Mouse (Mus musculus): Measurements from ENCODE around the gene St6galnac1.
"Not testable (repeated sequence)": the region's sequence is repeated elsewhere in the genome, so short reads cannot be mapped to it uniquely, and the experiment has no call there.

St6galnac1 gene

GRCm38 (mm10) chr11:116807116-116807515, 31.8 kb upstream of the St6galnac1 start:
- no peak for DNase-seq (ENCODE audit: low spot score)

- DNase-seq (ENCODE audit: low spot score), result no peak
Measured at GRCm38 (mm10) chr11:116806136-116807071, 31.1 kb upstream of the St6galnac1 start.

- DNase-seq (ENCODE audit: low spot score), result no peak
Measured at GRCm38 (mm10) chr11:116802709-116803108, 27.4 kb upstream of the St6galnac1 start.

GRCm38 (mm10) chr11:116801106-116801505, 25.8 kb upstream of the St6galnac1 start:
- DNase-seq (ENCODE audit: low spot score), result no peak

- no peak for DNase-seq (ENCODE audit: low spot score)
Measured at GRCm38 (mm10) chr11:116799364-116799763, 24.1 kb upstream of the St6galnac1 start.

GRCm38 (mm10) chr11:116784221-116784620, 8.9 kb upstream of the St6galnac1 start:
- no peak for DNase-seq (ENCODE audit: low spot score)

GRCm38 (mm10) chr11:116782737-116783145, 7.4 kb upstream of the St6galnac1 start:
- DNase-seq (ENCODE audit: low spot score), result peak; percentile 93

- no peak for DNase-seq (ENCODE audit: low spot score)
Measured at GRCm38 (mm10) chr11:116773205-116773604, 2.1 kb downstream of the St6galnac1 start.

GRCm38 (mm10) chr11:116769873-116770272, 5.4 kb downstream of the St6galnac1 start:
- no peak for DNase-seq (ENCODE audit: low spot score)

GRCm38 (mm10) chr11:116764946-116765345, 10.4 kb downstream of the St6galnac1 start:
- no peak for DNase-seq (ENCODE audit: low spot score)

GRCm38 (mm10) chr11:116764346-116764745, 11.0 kb downstream of the St6galnac1 start:
- no peak for DNase-seq (ENCODE audit: low spot score)

GRCm38 (mm10) chr11:116755191-116755590, 20.1 kb downstream of the St6galnac1 start:
- DNase-seq (ENCODE audit: low spot score), result no peak

- DNase-seq (ENCODE audit: low spot score), result no peak
Measured at GRCm38 (mm10) chr11:116753674-116754470, 21.4 kb downstream of the St6galnac1 start.

- DNase-seq (ENCODE audit: low spot score), result no peak
Measured at GRCm38 (mm10) chr11:116749733-116750132, 25.6 kb downstream of the St6galnac1 start.

GRCm38 (mm10) chr11:116748692-116749091, 26.6 kb downstream of the St6galnac1 start:
- DNase-seq (ENCODE audit: low spot score), result not testable (repeated sequence)

GRCm38 (mm10) chr11:116746822-116747221, 28.5 kb downstream of the St6galnac1 start:
- DNase-seq (ENCODE audit: low spot score), result not testable (repeated sequence)

- DNase-seq (ENCODE audit: low spot score), result not testable (repeated sequence)
Measured at GRCm38 (mm10) chr11:116745457-116745856, 29.9 kb downstream of the St6galnac1 start.

GRCm38 (mm10) chr11:116738411-116738810, 36.9 kb downstream of the St6galnac1 start:
- no peak for DNase-seq (ENCODE audit: low spot score)

- no peak for DNase-seq (ENCODE audit: low spot score)
Measured at GRCm38 (mm10) chr11:116732536-116732935, 42.8 kb downstream of the St6galnac1 start.

GRCm38 (mm10) chr11:116731060-116731580, 44.2 kb downstream of the St6galnac1 start:
- not testable (repeated sequence) for DNase-seq (ENCODE audit: low spot score)

GRCm38 (mm10) chr11:116729276-116730008, 45.9 kb downstream of the St6galnac1 start:
- no peak for DNase-seq (ENCODE audit: low spot score)

GRCm38 (mm10) chr11:116726156-116726555, 49.2 kb downstream of the St6galnac1 start:
- DNase-seq (ENCODE audit: low spot score), result no peak
